Mouse (Mus musculus): Measurements from ENCODE around the gene Tal1.

Tal1 gene

DNA sequence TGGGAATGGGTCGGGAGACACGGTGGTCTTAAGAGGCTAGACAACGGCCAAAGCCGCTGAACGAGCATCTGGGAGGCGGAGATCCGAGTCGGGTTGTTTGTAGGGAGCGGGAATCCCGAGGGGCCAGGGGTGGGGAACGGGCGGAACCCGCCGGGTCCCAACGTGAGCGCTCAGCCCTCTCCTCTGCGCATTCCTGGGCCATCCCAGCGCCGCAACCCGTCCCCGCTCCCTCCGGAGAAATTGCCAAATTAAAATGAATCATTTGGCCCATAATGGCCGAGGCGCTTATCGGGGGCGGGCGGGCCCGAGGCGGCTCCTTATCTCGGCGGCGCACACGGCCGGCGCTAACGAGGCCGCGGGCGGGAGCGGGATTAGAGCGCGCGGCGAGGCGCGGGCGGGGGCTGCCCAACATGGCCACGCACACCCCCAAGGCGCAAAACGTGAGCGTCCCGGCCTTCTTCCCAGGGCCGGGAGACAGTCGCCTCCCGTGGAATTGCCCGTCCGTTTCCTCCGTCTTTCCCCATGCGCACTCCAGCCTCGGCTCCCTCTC lies at the start of gene Tal1:
Gene Tal1 (plus strand): TSS at position 56 of the 550 bp plus-strand sequence.
- DNase-seq: peak; percentile 68 to 78

DNA sequence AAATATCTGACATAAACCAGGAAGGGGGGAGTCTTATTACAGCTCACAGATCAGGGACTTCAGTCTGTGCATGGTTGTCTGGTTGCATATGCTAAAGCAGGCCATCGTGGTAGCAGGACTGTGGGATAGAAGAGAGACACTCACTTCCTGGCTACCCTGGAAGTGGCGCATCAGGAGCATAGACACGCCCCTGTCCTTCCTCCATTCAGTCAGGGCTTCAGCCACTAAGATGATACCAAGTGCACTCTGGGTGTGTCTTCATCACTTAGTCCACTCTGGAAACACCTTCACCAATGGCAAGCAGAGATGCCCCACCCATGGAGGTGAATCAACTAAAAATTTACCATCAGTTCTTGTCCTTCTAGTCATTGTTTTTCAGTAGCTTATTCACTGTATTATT lies 42.0 kb upstream of the Tal1 start:
- DNase-seq: no peak

DNA sequence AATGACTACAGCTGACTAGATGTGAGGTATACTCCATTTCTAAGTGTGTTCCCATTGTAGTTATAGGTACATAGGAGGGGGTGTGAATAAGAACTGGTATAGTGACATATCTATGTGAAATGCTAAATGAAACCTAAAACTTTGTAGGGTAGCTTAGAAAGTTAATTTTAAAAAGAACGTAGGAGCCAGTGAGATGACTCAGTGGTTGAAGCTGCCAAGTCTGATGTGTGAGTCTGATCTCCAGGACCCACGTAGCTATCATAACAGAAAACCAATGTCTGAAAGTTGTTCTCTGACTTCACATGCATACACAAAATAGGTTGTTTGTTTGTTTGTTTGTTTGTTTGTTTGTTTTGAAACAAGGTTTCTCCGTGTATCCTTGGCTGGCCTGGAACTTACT lies 36.2 kb upstream of the Tal1 start:
- no peak for DNase-seq

DNA sequence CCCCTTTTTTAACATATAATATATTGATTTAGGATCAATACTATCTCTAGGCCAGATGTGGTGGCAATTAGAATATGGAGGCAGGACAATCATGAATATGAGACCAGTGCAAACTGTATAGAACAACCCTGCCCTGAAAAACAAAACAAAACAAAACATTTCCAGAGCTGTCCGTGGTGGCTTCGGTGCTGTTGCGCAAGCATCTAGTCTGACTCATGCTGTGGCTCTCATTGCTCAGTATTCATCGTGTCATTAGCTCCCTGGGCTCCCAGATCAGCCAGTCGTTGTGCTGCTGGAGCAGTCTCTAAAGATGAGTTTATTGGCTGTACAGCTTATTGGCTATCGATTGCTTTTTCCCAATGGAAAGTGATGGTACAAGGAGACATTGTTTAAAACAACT lies 21.2 kb upstream of the Tal1 start:
- no peak for DNase-seq

DNA sequence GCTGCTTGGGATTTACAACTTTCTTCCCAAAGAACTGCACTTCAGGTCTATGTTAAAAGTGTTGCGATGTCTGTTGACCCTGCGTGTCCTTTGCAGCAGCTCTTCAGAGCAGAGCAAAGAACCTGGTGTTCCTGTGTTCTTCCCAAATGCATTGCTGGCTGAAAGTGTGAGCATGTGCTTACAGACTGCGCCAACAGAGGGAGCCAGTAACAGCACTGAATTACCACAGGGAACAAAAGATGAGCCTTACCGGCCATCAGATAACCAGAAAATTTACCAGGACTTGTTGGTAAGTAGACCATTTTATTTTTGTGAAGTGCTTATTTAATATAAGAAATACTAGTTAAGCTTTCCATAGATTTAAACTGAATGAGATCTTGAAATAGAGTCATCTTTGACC lies 18.0 kb upstream of the Tal1 start:
- DNase-seq: peak; percentile 29 to 62

DNA sequence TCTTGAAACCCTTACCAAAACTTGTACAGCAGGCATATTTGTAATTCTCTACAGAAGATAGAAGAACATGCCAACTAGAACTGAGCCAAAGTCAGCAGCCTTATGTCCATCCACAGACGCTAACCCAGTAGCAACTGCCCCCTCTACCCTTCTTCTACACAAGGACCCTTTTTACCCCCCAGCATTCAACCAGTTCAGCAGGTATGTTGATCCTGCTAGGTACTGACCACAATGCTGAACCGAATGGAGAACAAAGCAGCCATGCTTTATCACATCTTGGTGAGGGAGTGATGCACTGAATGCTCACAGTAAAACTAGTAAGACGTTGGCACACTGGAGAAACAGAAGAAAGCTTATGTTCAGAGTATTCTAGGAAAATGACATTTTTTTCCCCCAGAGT lies 10.6 kb upstream of the Tal1 start:
- no peak for DNase-seq

DNA sequence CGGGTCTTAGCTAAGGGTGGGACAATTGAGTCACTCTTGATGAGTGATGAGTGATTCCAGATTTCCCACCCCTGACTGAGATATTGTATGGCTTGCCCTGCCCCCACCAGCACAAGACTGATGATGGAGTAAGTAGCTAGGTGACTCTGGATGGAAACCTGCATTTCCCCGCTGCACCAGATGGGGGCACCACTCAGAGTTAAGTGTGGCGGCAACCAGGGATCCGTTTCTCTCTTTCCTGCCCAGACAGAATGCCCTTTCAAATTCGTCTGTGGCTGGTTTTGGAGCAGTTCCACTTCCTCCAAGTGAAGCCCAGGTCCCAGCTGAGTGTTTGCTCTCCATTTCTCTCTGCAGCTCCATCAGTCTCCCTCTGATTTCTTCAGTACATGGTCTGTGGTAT lies 8.5 kb upstream of the Tal1 start:
- DNase-seq: peak; percentile 72 to 82

DNA sequence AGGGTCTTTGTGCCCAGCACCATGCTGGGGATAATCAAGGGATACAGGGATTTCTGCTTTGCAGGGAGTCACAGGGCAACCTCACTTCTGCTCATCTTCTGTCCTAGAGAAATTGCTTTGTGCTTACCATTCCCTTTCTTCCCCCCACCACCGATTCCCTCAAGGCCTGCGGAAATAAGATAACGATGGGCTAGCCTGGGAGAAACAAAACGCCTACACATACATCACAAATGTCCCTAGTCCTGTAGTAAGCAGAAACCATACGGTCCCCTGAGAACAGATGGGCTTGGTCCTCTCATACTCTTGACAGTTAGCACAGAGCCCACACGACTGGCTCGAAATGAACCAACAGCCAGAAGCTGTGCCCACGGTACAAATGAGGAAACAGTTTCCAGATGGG lies 8.0 kb upstream of the Tal1 start:
- DNase-seq: no peak

DNA sequence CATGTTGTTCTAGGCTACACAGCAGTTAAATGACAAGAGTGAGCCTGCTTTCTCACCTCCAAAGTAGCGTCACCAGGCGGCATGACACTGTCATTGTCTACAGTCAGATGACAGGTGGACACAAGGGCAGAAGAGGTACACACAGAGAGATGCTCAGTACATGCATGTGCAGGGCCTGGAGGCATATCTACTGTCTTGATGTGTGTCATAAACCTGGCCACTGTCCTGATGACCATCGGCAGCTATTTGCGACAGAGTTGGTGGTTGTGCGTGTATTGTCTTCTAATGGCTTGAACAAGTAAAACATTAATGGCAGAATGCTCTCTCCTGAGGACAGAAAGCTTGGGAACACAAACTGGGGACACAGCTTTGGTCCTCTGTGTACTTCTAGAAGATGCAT lies 5.0 kb upstream of the Tal1 start:
- DNase-seq: no peak

DNA sequence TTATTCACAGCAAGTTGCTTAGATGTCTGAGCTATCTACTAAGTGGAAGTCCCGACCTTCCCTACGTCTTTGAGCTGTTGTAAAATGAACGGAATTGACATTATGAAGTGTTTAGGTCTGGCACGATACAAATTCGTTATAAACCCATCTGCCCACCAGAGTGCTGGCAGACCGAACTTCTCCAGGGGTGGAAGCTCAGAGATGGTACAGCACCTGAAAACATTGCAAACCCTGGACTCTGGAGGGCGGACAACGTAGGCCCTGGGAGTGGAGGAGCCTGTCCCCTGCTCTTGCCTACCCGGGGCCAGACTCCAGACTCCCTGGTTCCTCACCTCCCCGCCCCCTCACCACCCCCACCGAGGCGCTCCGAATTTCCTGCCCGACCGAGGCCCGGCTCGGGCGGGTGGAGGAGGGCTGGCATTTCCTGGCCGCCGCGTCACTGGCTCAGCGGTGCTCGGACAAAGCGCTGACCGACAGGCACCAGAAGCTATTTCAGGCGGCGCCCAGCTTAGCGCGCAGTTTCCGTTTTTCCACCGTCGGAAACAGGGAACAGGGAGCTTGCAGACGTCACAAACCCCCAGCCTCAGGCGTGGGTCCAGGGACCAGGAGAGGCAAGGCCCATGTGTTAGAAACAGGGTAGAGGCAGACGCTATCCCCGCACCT lies 3.8 kb upstream of the Tal1 start:
- DNase-seq: peak; percentile 84 to 93

DNA sequence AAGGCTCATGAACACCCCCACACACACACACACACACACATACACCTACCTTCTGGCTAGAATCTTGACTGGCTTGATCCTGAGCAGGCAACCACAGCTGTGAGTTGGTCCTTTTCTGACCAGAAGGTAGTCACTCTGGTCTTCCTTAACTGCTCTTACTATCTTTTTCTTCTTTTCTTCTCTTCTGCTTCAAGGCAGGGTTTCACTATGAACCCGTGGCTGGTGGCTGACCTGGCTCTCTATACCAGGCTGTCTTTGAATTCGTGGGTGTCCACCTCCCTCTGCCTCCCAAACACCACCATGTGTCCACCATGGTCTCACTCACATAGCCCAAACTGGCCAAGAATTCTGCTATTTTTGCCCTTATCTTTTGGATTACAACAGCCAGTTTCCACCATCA lies 1.2 kb upstream of the Tal1 start:
- DNase-seq: no peak

DNA sequence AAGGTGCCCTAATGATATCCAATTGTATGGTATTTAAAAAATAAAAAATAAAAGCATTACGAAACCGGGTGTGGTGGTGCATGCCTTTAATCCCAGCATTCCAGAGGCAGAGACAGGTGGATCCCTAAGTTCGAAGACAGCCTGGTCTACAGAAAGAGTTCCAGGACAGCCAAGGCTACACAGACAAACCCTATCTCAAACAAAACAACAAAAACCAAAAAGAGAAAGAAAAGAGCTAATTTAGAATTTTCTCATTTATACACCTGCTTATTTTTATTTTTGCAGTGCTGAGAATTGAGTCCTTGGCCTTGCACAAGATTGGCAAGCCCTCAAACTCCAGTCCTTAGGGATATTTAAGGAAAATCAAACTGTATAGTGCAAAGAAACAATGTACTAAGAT lies 535 bp upstream of the Tal1 start:
- no peak for DNase-seq

DNA sequence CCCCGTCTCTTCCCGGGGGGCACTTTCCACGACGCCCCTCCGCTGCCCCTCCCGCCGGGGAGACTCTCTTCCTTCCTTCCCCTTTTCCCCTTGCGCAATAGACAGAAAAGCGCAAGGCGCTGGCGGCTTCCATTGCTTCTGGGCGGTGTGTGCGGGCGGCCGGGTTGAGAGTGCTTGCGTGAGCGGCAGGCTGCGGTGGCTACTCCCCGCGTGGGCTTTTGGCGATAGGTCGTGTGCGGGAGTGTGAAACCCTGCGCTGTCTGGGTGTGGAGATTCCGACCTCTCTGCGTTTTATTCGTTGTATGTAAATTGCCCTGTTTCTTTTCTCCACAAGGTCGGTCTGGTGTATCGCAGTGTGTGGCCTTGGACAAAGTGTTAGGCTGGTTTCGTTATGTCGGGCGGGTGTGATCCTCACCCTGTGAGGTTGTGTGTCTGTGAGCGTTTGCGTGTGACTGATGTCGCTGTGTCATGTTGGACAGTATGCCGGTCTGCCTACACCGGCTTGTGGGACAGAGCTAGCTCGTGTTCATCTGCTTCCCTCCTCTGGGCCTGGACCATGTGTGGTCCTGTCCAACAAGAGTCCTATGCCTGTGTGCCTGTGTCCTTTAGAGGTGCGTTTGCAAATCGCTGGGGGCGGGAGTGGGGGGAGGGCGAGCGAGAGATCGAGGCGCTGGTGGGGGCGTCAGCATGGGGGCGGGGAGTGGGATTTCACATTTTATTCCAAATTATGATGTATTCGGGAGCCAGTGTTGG lies 871 bp downstream of the Tal1 start:
- DNase-seq: peak; percentile 48 to 50

DNA sequence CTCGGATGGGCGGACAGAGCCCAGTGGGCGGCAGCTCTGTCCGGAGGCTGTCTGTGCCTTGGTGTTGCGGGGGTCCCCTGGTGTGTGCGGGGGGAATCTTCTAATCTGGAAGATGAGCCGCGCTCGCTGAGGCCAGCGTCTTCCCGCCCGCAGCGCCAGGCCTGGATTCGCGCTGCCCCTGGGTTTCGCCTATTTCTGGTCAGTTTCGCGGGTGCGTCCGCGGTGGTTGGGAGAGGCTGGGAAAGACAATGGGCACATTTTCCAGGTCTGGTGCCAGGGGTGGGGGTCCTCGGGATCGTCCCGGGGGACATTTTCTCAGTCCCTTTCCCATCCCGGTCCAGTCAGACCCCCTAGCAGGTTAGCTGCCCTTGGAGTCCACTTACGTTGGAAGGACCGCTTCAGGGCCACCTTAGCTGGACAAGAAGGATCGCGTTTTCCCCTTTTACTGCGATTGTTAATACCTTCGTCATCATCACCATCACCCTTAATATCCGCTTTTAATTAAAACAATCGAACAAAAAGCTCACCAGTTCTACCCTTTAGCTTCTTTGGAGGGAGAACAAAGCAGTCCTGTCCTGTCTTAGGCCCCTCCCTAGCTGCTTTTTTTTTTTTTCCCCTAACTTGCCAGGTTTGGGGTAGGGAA lies 1.6 kb downstream of the Tal1 start:
- peak; percentile 40 to 43 for DNase-seq

DNA sequence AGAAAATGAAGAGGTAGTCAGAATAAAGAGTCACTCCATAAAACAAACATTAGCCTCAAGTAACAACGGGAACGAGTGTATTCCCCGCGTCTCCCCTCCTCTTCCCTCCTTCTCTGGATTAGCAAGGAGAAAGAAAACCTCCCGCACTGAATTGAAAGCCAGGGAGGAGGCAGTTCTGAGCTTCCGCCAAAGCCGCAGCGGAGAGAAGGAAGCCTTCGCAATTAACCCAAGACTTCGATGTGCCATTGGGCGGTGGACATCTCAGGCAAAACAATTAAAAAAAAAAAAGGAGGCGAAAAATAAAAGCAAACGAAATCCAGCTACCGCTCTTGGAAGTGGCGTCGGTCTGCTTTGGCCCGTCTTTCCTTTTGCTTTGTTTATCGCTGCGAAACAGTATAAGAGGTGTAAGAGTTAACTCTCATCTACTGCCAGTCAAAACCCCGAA lies 2.1 kb downstream of the Tal1 start:
- peak; percentile 38 to 43 for DNase-seq

DNA sequence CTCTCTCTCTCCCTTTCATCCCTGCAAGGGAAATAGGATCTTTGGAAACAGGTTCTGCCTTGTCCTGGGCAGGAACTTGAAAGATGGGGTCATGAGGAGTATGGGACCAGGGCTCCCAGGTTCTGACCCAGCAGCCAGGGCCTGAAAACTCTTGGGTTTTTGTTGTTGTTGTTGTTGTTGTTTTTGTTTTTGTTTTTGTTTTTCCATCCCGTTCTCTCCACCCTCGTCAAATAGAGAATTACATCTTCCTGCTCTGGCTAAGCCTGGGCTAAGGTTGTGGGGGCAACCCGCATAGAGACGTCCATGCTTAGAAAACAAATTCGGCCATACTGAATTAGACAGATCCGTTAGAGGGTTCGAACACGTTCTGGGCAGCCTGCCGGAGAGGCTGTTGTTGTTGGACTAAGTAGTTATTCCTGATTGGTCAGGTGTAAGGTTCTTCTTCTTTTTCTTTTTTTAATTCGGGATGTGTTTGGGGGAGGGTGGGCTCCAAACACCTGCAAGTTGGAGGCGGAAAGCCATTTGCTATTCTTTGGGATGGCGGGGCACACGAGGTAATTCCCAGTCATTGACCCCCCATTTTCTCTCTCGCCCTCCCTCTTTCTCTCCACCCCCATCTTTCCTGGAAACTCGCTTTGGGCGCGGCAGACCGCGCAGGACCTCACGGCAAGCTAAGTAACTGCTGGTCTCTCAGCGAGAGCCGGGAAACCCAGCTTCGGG lies 2.8 kb downstream of the Tal1 start:
- peak; percentile 32 to 34 for DNase-seq

DNA sequence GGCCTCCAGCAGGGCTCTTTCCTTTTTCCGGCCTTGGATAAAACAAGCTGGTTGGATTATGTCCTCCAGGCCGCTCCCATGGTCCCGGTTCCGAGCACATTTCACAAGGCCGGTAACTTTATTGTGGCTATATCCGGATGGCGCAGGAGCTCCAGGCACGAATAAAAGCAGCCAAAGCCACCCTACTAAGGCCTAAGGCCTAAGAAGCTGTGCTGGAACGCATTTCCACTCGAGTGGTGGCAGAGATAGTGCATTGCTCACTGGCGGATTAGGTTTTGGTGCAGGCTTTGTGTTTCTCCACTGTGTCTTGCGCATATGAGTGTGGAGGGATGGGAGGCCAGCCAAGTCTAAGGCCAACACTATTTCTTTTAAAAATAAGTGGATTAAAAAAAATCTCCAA lies 3.6 kb downstream of the Tal1 start:
- DNase-seq: peak; percentile 28 to 48

DNA sequence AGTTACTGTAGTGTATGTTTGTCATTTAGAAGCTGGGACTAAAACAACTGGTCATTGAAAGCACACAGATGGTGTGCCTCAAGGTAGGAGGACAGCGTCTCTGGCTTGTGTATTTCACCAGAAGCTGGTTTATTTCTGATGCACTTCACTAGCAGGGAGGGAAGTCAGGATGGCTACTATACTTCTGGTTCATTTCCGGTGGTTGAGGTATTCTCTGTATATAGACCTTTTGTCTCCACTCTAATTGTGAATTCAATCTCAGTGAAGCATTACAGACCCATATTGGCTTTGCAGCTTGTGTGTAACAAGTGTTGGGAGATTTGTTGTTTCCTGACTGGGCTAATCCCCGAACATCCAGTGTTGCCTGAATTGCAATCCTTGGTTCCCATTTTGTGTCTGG lies 4.5 kb downstream of the Tal1 start:
- no peak for DNase-seq

DNA sequence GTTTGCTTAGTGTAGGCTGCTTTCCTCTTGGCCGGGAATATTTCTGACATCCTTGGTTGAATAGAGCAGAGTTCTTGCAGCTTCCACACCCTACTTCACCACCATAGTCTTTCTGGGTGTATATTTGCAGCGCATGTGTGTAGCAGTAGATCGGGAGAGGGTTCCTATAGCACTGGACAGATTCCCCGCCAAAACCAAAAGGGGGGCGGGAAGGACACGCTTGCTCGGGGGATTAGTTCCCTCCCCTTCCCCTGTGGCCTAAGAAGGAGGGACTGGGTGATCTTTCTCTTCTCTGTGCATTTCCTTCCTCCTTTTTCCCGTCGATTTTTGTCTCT lies 6.3 kb downstream of the Tal1 start:
- DNase-seq: no peak

DNA sequence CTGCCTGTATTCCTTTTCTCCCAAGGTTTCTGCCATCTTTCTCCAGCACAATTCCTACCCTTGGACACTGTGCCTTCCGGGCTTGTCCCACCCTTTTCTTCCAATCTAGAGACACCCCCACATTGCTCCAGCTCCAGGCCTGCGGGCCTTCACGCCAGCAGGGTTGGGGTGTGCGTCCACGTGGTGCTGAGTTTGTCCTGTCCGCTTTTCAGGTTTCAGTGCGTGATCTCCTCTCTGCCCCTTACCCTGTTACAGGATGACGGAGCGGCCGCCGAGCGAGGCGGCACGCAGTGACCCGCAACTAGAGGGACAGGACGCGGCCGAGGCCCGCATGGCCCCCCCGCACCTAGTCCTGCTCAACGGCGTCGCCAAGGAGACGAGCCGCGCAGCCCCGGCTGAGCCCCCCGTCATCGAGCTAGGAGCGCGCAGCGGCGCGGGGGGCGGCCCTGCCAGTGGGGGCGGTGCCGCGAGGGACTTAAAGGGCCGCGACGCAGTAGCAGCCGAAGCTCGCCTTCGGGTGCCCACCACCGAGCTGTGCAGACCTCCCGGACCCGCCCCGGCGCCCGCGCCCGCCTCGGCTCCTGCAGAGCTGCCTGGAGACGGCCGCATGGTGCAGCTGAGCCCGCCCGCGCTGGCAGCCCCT lies 6.8 kb downstream of the Tal1 start:
- DNase-seq: peak; percentile 44 to 69

DNA sequence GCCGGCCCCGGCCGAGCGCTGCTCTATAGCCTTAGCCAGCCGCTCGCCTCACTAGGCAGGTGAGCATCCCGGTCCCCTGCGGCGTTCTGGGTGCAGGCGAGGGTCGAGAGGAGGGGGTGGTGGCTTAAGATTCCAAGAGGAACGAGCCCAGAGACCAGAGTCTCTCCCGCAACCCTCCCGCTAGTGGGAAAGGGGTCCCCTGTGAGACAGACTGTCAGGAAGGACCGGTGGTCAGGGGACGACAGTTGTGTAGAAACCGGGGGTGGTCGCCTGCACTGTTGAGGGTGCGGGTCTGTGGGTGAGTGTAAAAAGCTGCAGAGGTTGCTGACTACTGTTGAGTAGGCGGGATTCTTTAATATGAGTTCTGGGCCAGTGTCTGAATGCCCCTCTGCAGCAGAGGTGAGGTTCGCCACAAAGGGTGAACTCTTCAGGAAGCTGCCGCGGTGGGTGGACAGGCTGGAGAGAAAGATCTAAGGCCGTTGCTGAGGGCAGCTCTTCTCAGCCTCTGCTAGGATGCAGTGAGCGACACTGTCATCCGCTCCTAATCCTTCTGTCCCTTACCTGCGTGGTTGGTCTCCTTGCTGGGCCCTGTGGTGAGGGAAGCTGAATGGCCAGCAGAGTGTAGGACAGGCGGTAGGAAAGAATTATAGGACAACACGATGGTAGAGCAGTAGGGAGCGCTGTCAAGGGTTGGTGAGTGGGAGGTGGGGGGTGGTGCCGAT lies 7.5 kb downstream of the Tal1 start:
- peak in 1 of 2 experiments; percentile 26 for DNase-seq

DNA sequence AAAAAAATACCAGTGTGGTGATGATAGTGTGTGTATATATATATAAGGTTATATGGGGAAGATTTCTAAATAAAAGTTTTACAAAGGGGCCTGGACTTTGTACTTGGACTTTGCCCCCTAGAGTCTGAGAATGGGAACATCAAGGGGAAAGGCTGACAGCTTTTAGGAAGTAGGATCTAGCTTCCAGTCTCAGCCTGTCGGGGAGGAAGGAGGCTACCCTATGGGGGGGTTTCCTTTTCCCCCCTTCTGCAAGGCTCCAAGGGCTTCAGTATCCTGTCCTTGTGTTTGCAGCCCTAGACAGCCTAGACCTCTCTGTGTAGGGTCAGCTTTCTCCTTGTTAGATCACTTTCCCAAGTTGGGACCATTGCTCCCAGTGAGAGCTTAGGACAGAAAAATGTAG lies 15.4 kb downstream of the Tal1 start:
- DNase-seq: no peak

All from lung, postnatal 4 days (tissue).